Mouse (Mus musculus) left cerebral cortex, postnatal 36 days (tissue): ENCODE measurements around the gene Wdhd1. TPM values are rescaled to one million over a fixed set of nuclear protein-coding genes. Genes with fewer than 3 reads are reported as not detected.

Source experiments
- DNase-seq, 2 experiments: peaks; one replicate each; pipeline ENCODE4 v3.0.0; 2021 to 2022; ENCODE audit warnings: low spot score in 2 of 2, mixed read lengths in 1 of 2
- intact Hi-C: fragments of 180-260 bp; cut with DNase I; formaldehyde crosslinking; loops from one replicate; pipeline ENCODE4 v1.15.1; 2025
- total RNA-seq, 2 experiments: library from RNA; stranded (reverse); gene quantifications; 2 replicates each; pipeline ENCODE4 v1.2.3; 2021

Wdhd1 gene
- total RNA-seq, 2 experiments from 2014 or later, result 4.2 to 5.9 TPM

DNA sequence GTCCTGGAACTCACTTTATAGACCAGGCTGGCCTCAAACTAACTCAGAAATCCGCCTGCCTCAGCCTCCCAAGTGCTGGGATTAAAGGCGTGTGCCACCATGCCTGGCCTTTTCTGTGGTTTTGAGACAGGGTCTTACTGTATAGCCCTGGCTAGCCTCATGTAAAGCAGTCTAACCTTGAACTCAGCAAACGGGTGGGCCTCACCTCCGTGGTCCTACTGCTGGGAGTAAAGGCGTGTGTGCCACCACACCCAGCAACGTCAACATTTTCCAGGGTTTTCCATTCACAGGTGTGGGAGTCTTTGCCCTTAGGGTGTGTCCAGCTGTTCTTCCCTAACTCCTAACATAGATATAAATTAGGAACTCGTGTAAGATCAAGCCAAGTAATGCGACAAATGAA, 50.7 kb downstream of the Wdhd1 start:
- DNase-seq, result no peak
- intact Hi-C loops, result no loop called here

DNA sequence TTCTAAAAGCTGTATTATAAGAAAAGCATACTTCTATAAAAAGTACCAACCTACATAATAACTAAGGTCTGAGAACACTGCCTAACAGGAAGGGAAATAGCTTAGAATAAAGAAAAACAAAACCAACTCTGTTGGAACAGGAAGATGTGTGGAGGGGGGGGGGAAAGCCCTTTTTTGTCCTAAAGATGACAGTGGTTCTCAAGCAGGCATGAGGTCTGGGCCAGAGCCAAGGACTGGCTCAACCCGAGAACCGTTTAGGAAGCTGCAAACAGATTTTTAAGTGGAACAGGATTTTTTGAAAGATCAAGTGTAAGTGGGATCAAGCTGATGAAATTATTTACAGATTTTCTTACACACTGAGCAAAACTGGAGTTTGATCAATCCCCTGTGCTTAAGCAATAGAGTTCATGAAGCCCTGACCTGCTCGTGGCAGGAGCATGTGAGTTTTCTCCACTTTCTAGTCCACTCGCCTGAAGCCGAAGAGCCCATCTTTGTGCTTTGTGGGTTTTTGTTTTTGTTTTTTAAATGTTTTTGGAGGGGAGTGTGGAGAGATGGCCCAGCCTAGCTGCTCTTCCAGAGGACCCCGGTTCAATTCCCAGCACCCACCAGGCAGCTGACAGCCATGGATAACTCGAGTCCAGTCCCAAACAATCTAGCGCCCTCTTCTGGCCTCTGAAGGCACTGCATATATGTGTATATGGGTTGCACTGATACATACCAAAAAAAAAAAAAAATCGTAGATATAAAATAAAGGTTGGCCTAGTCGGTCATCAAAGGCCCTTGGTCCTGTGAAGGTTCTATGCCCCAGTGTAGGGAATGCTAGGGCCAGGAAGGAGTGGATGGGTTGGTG, 52.0 kb downstream of the Wdhd1 start:
- intact Hi-C loops, result no loop called here
- DNase-seq, result no peak

DNA sequence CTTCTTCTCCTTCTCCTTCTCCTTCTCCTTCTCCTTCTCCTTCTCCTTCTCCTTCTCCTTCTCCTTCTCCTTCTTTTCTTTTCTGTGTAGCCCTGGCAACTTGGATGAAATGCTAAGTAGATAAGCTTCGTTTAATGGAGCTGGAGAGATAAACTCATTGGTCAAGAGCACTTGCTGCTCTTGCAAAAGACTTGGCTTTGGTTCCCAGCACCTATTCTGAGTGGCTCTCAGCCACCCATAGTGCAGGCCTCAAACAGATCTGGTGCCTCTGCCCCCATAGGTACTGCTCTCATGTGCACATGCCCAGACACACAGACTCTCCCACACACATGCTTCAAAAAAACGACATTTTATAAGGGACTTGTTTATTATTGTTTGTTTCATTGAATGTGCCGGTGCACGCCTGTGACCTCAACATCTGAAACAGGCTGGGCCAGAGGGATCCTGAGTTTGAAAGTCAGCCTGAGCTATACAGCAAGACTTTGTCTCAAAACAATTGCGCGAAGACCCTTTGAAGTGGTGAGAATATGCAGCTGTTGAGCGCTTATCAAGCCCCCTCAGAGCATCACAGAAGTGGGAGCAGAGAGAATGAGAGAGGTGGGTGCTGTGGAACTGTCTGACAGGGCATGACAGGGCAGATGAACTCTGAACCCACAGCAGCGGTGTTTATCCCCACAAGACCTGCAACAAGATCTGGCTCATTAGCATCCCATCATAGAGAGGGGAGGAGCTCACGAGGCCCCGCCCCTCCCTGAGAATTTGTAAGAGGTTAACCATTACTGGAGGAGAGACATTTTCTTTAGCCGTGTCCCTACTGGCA, 53.8 kb downstream of the Wdhd1 start:
- DNase-seq, result no peak
- intact Hi-C loops, result no loop called here

DNA sequence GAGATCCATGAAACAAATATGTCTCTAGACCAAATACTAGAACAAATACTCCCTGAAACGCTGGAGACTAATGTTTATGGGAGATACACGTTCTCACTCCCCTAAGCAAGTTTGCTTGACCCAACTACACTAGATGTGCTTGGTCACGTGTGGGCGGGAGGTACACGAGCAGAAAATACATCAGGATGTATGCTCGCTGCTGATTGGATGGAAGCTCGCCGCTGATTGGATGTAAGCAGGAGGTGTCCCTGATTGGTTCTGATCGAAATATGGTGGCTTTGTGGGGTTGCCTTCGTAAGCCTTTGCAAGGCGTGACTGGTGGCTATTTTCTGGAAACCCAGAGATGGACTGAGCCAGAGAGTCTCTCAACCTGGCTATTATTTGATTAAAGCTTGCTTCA, 55.1 kb downstream of the Wdhd1 start:
- intact Hi-C loops, result no loop called here
- DNase-seq, result no peak

DNA sequence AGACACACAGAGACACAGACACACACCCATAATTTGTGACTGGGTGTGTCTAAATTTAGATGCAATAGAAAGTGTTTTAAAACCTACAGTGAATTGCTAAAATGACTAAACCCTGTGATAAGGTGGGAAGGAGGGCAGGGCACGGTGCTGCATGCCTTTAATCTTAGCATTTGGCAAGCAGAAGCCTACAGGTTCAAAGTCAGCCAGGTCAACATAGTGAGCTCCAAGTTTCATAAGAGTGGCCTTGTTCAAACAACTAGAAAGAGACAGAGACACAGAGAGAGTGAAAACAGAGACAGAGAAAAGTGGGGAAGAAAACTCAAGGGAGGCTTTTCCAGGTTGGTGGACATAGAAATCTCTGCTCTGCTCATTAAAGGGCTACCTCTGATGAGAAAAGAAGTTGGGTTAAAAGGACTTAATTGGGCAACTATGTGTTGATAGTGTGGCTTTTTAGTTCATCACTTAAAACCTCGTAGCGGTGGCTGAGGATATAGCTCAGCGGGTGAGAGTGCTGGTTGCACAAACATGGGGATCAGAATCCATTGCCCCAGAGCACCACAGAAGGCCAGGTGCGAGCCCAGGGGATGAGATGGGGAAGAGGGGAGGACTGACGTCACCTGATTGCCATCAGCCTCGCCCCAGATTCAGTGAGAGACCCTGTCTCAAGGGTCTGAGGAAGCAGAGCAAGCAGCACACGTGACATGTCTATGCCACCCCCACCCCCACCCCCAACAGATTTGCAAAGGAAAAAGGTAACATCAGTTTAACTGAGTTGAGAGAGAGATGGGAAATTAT, 56.2 kb downstream of the Wdhd1 start:
- intact Hi-C loops, result no loop called here
- no peak for DNase-seq

DNA sequence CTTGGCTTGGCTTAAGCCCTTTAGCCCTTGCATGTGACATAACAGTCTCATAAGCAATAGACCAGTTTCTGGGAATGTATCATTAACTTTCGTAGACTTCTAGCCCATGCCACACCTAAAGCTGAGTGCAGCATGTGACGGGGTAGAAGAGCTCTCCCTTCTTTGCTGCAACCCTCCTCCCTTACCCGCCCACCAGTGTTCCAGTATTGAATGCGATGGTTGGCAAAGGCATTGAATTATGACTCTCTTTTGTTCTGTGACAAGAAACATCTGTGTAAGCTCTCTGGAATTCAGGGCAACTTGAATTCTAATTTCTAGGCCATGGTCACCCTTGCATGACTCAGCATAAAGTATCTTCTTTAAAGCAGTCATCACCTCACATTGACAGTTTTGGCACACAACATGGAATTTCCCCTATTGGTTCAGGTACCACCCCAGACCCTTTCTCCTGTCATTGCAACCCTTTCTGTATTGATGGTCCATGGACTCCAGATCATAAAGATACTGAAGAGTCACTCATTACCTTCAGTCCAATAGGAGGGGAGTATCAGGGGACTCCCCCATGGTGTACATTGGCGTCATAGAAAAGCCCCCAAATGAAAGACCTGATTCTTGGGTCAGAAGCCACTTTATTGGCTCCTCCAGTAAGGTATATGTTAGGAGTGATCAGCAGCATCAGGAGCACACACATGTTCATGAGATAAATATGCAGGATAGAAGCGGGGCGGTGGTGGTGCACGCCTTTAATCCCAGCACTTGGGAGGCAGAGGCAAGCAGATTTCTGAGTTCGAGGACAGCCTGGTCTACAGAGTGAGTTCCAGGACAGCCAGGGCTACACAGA, 57.7 kb downstream of the Wdhd1 start:
- no peak for DNase-seq
- intact Hi-C loops, result no loop called here

DNA sequence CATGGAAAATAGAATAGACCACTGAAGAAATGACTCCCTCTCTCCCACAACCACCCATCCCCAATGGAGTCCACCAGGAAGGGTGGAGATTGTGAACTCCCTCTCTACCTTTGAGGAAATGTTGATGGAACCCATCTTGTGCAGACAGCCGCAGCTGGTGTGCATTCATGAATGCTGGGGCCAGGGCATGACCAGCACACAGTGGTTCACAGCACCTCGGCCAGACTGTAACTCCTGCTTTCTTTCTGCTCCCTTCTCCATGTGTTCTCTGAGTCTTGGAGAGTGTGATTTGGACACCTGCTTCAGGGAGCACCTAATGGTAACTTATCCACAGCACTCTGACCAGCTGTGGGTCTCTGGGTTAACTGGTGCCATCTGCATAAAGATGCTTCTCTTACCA, 60.1 kb downstream of the Wdhd1 start:
- DNase-seq, result no peak
- intact Hi-C loops, result no loop called here

DNA sequence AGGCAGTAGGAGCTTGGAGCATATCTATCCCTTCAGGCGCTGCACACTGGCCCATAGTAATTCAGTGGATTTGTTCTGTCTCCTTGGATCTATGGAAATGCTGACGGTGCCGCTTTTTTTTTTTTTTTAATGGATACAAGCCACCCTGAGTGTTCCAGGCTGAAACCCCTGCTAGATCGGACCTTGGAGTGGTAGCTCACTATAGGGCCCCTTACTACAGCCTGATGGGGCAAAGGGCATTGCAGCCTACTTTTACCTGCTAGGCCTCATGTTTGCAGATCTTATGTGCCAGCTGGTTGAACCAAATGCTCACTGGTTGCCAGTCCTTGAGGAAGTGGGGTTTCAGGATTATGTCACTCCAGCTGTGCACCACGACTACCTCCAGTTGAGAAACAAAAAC, 62.3 kb downstream of the Wdhd1 start:
- intact Hi-C loops, result no loop called here
- no peak for DNase-seq

DNA sequence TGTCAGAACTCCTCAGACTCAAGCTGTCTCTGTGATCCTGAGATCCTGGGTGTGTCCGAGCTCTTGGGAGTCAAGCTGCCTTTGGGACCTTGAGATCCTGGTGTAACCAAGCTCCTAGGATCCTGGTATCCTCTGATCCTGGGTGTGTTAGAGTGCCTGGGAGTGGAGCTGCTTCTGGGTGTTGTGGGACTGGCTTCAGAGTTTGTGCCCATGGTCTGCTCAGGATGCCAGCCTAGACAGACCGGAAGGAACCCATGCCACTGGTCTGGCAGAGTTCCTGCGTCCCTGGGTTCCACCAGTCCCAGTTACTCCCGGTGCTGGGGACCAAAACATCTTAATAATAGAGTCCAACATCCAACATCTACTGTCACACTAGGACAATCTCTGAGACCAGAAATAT, 63.4 kb downstream of the Wdhd1 start:
- intact Hi-C loops, result no loop called here

DNA sequence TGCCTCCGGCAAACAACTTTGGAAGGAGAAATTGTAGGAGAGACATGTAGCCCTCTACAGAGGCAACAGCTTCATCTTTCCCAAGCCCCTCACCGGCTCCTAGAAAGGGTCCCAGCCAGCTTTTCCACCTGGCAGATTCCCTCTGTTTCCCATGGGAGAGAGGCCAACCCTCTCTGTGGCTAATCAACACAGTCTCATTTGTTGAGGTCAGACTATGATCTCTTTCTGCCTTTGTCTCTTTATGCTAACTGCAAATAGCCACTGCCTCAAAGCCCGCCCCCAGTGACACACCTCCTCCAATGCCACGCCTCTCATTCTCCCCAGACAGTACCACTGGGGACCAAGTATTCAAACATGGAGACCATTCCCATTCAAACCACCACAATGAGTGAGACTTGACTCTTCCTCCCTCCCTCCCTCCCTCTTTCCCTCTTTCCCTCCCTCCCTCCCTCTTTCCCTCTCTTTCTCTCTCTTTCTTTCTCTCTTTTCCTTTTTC, 66.9 kb downstream of the Wdhd1 start:
- DNase-seq, result no peak
- intact Hi-C loops, result no loop called here

More for the DNA sequence above, 63.4 kb downstream of the Wdhd1 start:
- DNase-seq, result no peak

DNA sequence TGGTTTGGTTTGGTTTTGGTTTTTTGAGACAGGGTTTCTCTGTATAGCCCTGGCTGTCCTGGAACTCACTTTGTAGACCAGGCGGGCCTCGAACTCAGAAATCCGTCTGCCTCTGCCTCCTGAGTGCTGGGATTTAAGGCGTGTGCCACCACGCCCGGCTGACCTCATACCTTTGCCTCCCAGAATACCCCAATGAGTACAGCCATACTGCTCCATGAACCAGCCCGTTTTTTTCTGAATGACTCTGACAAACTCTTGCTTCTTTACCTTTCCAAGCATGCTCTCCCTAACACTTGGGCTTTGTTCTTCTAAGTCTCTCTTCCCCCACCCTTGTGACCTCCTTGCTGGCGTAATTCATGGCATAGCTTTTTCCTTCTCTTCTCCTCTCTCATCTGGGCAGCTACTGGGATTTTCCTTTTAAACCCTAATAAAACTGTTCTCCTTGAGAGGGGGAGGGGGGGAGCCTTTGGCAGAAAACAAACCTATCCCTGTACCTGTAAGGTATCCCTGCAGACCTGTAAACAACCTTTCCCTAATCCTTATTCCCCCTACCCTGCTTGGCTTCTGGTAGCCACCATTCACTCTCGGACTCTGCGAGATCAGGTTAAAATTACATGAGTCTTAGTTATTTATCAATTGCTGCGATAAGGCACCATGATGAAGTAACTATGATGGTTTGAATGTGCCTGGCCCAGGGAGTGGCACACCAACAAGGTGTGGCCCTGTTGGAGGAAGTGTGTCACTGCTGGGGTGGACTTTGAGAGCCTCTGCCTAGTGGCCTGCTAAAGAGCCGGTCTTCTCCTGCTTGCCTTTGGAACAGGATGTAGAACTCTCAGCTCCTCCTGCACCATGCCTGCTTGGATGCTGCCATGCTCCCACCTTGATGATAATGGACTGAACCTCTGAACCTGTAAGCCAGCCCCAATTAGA, 67.8 kb downstream of the Wdhd1 start:
- intact Hi-C loops, result no loop called here
- no peak for DNase-seq

DNA sequence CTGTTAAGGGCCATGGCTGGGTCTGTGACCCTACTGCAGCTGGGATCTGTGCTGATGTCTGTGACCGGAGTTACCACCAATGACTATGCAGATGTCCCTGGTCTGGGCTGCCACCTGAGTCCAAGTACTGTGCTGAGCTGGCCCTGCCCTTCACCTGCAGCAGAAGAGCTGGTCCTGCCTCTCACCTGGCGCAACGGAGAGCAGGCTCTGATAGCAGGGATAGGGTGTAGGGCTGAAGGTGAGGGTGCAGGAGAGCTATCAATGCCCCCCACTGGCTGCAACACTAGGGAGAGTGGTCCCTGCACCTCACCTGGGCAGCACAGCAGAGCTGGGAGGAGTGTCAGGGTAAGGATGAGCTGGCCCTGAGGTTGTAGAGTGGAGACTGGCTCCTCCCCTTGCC, 70.1 kb downstream of the Wdhd1 start:
- intact Hi-C loops, result no loop called here
- DNase-seq, result no peak

DNA sequence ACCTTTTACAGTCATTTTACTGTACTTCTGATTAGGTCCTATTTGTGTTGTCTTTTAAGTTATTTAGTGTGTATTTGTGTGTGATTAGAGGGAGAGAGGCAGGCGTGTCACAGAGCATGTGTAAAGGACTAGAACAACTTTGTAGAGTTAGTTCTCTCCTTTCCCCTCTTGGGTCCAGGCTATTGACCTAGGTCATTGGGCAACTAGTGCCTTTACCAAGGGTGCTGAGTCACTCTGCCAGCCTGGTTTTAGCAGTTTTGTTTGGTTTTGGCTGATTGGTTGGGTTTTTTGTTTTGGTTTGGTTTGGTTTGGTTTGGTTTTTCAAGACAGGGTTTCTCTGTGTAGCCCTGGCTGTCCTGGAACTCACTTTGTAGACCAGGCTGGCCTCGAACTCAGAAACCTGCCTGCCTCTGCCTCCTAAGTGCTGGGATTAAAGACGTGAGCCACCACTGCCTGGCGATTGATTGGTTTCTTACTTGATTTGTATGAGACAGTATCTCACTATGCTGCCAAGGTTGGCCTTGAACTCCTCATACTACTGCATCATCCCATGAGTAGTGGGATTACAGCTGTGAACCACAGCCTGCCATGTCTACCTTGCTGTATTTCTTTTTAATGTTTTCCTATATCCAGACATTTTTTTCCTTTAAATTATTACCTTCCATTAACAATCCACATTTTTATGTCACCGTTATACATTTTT, 71.2 kb downstream of the Wdhd1 start:
- intact Hi-C loops, result no loop called here
- DNase-seq, result no peak

DNA sequence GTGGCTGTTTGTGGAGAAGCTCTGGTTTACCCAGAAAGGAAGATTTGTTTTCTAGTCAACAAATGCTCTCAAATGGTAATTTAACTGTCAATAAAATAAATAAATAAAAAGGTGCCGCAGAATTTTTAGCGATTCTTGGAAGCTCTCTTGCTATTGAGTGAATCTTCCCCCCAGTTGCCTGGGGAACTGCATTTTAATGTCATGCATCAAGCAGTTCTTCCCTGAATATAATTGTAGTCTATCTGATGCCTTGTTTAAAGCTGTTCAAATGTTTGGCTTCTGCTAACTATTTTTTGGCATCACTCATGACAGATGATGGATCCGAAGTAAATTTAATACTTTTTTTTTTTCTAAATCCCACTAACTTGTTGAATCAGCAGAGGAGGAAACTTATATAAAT, 79.3 kb downstream of the Wdhd1 start:
- intact Hi-C loops, result no loop called here
- no peak for DNase-seq

DNA sequence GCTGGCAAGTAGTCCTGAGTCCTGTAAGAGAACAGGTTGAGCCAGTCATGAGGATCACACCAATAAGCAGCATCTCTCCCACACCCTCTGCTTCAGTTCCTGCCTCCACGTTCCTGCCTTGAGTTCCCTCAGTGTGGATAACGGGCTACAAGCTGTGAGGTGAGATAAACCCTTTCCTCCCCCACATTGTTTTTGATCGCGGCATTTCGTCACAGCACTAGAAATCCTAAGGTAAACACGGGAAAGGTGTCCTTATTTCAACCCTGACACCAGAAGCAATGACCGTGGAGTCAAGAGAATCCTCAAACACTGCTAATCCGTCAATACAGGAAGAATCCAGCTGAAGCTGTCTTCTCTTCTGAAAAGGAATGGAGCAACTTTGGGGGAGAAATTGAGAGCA, 79.9 kb downstream of the Wdhd1 start:
- no peak for DNase-seq
- intact Hi-C loops, result no loop called here

DNA sequence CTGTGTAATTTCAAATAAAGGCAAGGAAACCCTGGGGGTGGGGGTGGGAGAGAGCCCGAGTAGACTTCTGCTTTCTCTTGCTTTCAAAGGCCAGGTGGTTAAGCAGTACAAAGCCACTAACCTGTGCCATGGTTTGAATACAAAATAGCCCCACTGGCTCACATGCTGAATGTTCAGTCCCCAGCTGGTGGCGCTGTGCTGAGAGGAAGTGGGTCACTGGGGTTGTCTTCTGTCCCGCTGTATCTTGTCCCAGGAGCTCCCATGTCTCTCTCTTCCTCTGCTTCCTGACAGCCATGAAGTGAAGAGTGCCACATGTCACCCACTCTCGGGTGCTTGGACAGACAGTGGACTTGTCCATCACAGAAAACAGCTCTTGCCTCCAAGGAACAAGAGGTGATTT, 82.6 kb downstream of the Wdhd1 start:
- DNase-seq, result no peak
- intact Hi-C loops, result no loop called here

DNA sequence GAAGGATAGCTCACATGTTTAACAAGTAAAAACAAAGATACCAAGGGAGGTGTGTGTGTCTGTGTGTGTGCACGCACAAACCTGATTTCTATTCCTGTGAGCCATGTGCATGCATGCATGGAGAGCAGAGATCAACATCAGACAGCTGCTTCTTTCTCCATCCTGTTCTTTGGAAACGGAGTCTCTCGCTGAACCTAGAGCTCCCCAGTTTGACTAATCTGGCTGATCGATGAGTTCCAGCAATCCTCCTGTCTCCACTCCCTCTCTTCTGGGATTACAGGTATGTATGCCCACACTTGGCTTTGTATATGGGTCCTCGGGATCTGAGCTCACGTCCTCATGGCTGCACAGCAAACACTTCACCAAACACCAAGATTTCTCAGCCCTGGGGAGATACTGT, 83.2 kb downstream of the Wdhd1 start:
- intact Hi-C loops, result no loop called here
- no peak for DNase-seq

DNA sequence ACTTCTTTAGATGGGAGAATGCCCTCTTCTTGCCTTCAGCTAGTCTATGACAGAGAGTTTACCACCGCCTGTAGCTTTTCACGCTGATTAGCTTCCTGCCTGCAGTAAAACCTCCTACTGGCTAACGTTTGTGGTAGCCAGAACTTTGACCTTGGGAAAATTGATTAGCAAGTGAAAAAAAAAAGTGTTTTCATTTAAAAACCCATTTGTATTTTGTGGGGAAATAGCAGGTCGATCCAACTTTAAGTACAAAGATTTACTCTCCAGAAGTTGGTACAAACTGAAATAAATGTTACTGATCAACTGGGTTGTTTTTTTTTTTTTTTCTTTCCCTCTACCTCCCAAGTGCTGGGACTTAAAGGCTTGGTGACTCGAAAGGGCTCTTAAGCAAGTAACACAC, 84.8 kb downstream of the Wdhd1 start:
- DNase-seq, result no peak
- intact Hi-C loops, result no loop called here
